Mouse (Mus musculus): Measurements from ENCODE around the gene Hoxd4. TPM values are rescaled to one million over a fixed set of nuclear protein-coding genes. Genes with fewer than 3 reads are reported as not detected.

Hoxd4 gene
- polyA plus RNA-seq (2012): not detected in 2 replicates

GRCm38 (mm10) chr2:74711721-74712621, at the start of gene Hoxd4, which contains the start of gene Hoxd3:
Gene Hoxd4, plus strand, starts transcription at chr2:74711929.
Gene Hoxd3, plus strand, starts transcription at chr2:74711927.

GRCm38 (mm10) chr2:74667842-74668357, 43.8 kb upstream of the Hoxd4 start, which contains the start of gene Hoxd13:
Gene Hoxd13, plus strand, starts transcription at chr2:74668310.

GRCm38 (mm10) chr2:74674881-74675665, 36.7 kb upstream of the Hoxd4 start, which contains the start of gene Hoxd12:
Gene Hoxd12, plus strand, starts transcription at chr2:74675013.

GRCm38 (mm10) chr2:74678891-74679595, 32.7 kb upstream of the Hoxd4 start, which contains the start of gene Hoxd11:
Gene Hoxd11, plus strand, starts transcription at chr2:74679557.

GRCm38 (mm10) chr2:74691022-74691951, 20.4 kb upstream of the Hoxd4 start, which contains the start of gene Hoxd10:
Gene Hoxd10, plus strand, starts transcription at chr2:74691924.

GRCm38 (mm10) chr2:74697567-74698121, 14.1 kb upstream of the Hoxd4 start, which contains the start of gene Hoxd9:
Gene Hoxd9, plus strand, starts transcription at chr2:74697727.

GRCm38 (mm10) chr2:74704393-74704998, 7.2 kb upstream of the Hoxd4 start, which contains the start of gene Hoxd8:
Gene Hoxd8, plus strand, starts transcription at chr2:74704615.

GRCm38 (mm10) chr2:74726551-74726950, 14.8 kb downstream of the Hoxd4 start, which contains the start of gene Gm28230:
Gene Gm28230, plus strand, starts transcription at chr2:74726728.

GRCm38 (mm10) chr2:74762522-74763244, 51.0 kb downstream of the Hoxd4 start, which contains the start of gene Hoxd1:
Gene Hoxd1, plus strand, starts transcription at chr2:74762980.

Other genes with a start within 250 kb of the Hoxd4 start
- gene Lnpk, start 132.5 kb upstream of the Hoxd4 start, polyA plus RNA-seq (2012): 8.6 and 9.0 TPM in 2 replicates
- not detected in 2 replicates for gene Evx2, start 52.4 kb upstream of the Hoxd4 start, polyA plus RNA-seq (2012)
- gene Hoxd13, start 43.6 kb upstream of the Hoxd4 start, polyA plus RNA-seq (2012): not detected in 2 replicates
- gene Hoxd12, start 36.9 kb upstream of the Hoxd4 start, polyA plus RNA-seq (2012): not detected in 2 replicates
- gene Hoxd11, start 32.4 kb upstream of the Hoxd4 start, polyA plus RNA-seq (2012): not detected in 2 replicates
- not detected in 2 replicates for gene Hoxd10, start 20.0 kb upstream of the Hoxd4 start, polyA plus RNA-seq (2012)
- not detected in 2 replicates for gene Hoxd9, start 14.2 kb upstream of the Hoxd4 start, polyA plus RNA-seq (2012)
- gene Hoxd8, start 7.3 kb upstream of the Hoxd4 start, polyA plus RNA-seq (2012): 0.04 TPM in 1 of 2 replicates, not detected in the other
- gene Hoxd3, start within 50 bp of the Hoxd4 start, polyA plus RNA-seq (2012): 0.04 TPM in 1 of 2 replicates, not detected in the other
- gene Gm28230, start 14.8 kb downstream of the Hoxd4 start, polyA plus RNA-seq (2012): not detected in 2 replicates
- gene Hoxd1, start 51.1 kb downstream of the Hoxd4 start, polyA plus RNA-seq (2012): 0.20 TPM in 1 of 2 replicates, not detected in the other
- gene Mtx2, start 113.9 kb downstream of the Hoxd4 start, polyA plus RNA-seq (2012): 25.9 and 26.5 TPM in 2 replicates

Data from megakaryocyte-erythroid progenitor cell, adult 5 weeks (primary cell).